Mouse (Mus musculus) embryonic facial prominence, embryonic 11.5 days (tissue): ENCODE data around the gene Tcf23. TPM values are rescaled to one million over a fixed set of nuclear protein-coding genes. Genes with fewer than 3 reads are reported as not detected.

Experiments
- ATAC-seq: fragments of 200-750 bp; cut with Nextera tagmentation; replicated peaks from 2 replicates; pipeline ENCODE4 v1.8.0; 2017; ENCODE audit warnings: low read depth; ENCODE audit not compliant: insufficient number of reproducible peaks, low FRiP score, low TSS enrichment
- DNase-seq: peaks from one replicate; pipeline ENCODE4 v3.0.0-alpha.2; 2015; ENCODE audit warnings: low spot score
- H3K27ac ChIP-seq: fragments of 300-500 bp; sonication (generic); replicated peaks from 2 replicates; pipeline ENCODE4 v1.5.1; 2014; ENCODE audit warnings: mild to moderate bottlenecking, low read depth, low read length, control low read depth
- H3K27me3 ChIP-seq: fragments of 300-500 bp; sonication (generic); 2 replicates; pipeline ENCODE4 v1.6.1; 2014; ENCODE audit warnings: mild to moderate bottlenecking, low read length, moderate library complexity, mixed read lengths; ENCODE audit not compliant: control insufficient read depth, insufficient read depth
- H3K36me3 ChIP-seq: fragments of 300-500 bp; sonication (generic); replicated peaks from 2 replicates; pipeline ENCODE4 v1.6.1; 2014; ENCODE audit warnings: low read depth, mild to moderate bottlenecking, low read length, moderate library complexity, mixed read lengths; ENCODE audit not compliant: control insufficient read depth, insufficient read depth
- H3K4me1 ChIP-seq: fragments of 300-500 bp; sonication (generic); 2 replicates; pipeline ENCODE4 v1.6.1; 2014; ENCODE audit warnings: low read length, mixed read lengths; ENCODE audit not compliant: control insufficient read depth, insufficient read depth
- H3K4me2 ChIP-seq: fragments of 300-500 bp; sonication (generic); 2 replicates; pipeline ENCODE4 v1.6.1; 2014; ENCODE audit warnings: low read depth, mild to moderate bottlenecking, control low read depth, low read length, moderate library complexity
- H3K4me3 ChIP-seq: fragments of 300-500 bp; sonication (generic); 2 replicates; pipeline ENCODE4 v1.5.1; 2014; ENCODE audit warnings: low read depth, low read length, control low read depth
- H3K9ac ChIP-seq: fragments of 300-500 bp; sonication (generic); replicated peaks from 2 replicates; pipeline ENCODE4 v1.6.1; 2014; ENCODE audit warnings: mild to moderate bottlenecking, control low read depth, low read length
- H3K9me3 ChIP-seq: fragments of 300-500 bp; sonication (generic); replicated peaks from 2 replicates; pipeline ENCODE4 v1.6.1; 2016; ENCODE audit warnings: mild to moderate bottlenecking, low read length, inconsistent platforms, mixed read lengths; ENCODE audit not compliant: control insufficient read depth
- WGBS: fragments of 180-500 bp; shearing (Covaris S2); extraction: QIAGEN DNeasy Blood & Tissue Kit; methylation state at CpG from one replicate; pipeline ENCODE4 v1.1.7; 2014; 5-methylcytosine and 5-hydroxymethylcytosine counted together
- polyA plus RNA-seq: library from polyadenylated mRNA; unstranded; fragments of >200 nt; fragmentation: Nextera tagmentation; extraction: Ambion mirVana; gene quantifications from 2 replicates; pipeline ENCODE4 v1.2.1, GENCODE M21; 2014

Gene Tcf23
- polyA plus RNA-seq, 1 experiment from 2014 or later, result not detected

- no peak overlapping the region for H3K27ac ChIP-seq
- no peaks in the 10 kb centered on the region for H3K4me1 ChIP-seq
- ATAC-seq (no peak), DNase-seq (peak; percentile 58)
- no peaks in the 10 kb centered on the region for H3K27me3 ChIP-seq
- H3K9me3 ChIP-seq, result no peaks in the 10 kb centered on the region
- WGBS, result 18% methylated on average over 2 of the region's 2 CpGs
- H3K36me3 ChIP-seq, result no peaks in the 10 kb centered on the region
- H3K4me3 ChIP-seq, result no peak overlapping the region
- H3K9ac ChIP-seq, result no peak overlapping the region
- no peak overlapping the region for H3K4me2 ChIP-seq
Measured at GRCm38 (mm10) chr5:30982357-30982756, 13.9 kb downstream of the Tcf23 start.

DNA sequence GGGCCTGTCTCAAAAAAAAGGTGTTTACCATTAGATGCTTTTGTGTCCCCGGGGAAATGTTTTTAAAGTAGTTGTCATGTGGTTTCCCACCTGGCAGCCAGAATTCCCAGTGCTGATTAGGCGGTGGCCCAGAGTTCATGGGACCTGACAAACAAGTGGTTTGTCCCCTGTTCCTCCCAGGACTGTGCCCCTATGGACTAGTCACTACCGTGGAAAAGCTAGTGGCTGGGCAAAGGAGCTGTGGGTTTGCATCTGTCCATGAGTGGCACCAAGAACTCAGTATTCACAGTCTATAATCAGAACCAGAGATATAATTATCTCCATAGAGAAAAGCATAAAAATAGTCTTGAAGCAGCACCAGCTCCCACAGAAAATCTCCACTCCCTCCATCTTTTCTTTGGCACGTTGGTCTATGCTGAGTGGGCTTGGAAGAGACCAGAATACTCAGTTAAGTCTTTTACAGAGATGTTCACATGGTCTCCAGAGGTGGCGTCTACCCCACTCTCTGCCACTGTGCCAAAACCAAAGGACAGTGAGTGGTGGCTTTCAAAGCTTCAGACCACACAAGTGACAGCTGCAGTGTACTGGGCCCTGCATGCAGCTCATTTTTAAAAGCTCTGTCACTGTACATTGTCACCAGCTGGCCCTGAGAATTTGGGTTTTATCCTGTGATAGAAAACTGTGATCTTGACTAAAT lies 24.7 kb downstream of the Tcf23 start:
- Histone ChIP-seq H3K27me3 (no peaks in the 10 kb centered on the region), H3K36me3 (no peaks in the 10 kb centered on the region), H3K9ac (no peak overlapping the region), H3K9me3 (no peaks in the 10 kb centered on the region), H3K27ac (no peak overlapping the region), H3K4me3 (no peak overlapping the region), H3K4me2 (no peak overlapping the region), H3K4me1 (no peaks in the 10 kb centered on the region)
- 72% methylated on average over 5 of the region's 5 CpGs for WGBS
- DNase-seq, result no peak
- no peak for ATAC-seq

DNA sequence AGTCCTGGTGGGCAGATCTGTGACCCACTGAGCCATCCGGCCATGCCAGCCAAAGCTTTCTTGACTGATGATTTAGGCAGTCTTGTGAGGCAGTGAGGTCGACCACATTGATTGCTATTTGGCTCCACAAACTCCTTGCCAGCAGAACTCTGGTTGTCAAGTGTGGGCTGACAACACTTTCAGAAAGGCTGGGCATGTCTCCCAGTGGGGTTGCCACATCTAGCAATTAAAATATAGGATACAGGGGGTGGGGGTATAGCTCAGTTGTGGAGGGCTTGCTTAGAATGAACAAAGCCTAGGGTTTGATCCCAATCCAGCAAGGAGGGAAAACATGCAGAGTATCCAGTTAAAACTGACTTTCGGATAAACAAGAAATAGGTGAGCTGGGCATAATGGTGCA lies 25.6 kb downstream of the Tcf23 start:
- Histone ChIP-seq H3K4me2 (no peak overlapping the region), H3K36me3 (no peaks in the 10 kb centered on the region), H3K4me3 (no peak overlapping the region), H3K27me3 (no peaks in the 10 kb centered on the region), H3K9me3 (no peaks in the 10 kb centered on the region), H3K9ac (no peak overlapping the region), H3K4me1 (no peaks in the 10 kb centered on the region), H3K27ac (no peak overlapping the region)
- no peak for ATAC-seq
- no peak for DNase-seq
- 76% methylated on average over 3 of the region's 3 CpGs for WGBS

DNA sequence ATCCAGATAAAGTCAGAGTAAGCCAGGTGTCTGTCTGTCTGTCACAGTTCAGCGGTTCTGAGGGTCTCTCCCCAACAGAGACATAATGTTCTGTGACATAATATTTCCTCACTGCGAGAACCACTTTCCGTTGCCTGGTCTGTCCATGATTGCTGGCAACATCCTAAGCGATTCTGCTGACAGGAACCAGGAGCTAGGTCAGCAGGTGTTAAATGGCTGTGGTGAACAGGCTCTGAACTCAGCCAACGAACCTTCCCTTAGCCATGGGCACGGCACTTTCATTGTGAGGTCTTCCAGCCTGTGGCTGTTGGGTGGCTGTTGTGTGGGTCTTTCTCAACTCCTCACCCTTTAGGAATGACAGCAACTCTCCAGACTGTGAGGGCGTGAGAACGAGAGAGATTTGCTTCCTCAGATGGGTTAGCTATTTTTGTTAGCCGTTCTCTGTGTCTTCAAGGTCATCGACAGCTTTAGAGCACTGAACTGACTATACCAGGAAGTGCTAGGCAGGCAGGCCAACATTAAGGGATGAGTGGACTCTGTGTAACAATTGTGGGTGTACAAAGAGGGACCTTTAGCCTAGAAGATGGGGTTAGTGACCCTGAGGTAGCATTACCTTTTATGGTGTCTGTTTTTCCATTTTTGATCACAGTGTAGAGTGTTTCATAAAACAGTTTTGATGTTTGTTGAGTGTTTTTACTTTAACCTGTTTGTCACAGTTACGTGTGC lies 26.6 kb downstream of the Tcf23 start:
- no peak overlapping the region for H3K4me3 ChIP-seq
- H3K27ac ChIP-seq, result no peak overlapping the region
- no peaks in the 10 kb centered on the region for H3K27me3 ChIP-seq
- no peaks in the 10 kb centered on the region for H3K4me1 ChIP-seq
- H3K36me3 ChIP-seq, result no peaks in the 10 kb centered on the region
- no peak overlapping the region for H3K9ac ChIP-seq
- no peak for ATAC-seq
- WGBS, result 75% methylated on average over 11 of the region's 11 CpGs
- DNase-seq, result no peak
- no peaks in the 10 kb centered on the region for H3K9me3 ChIP-seq
- no peak overlapping the region for H3K4me2 ChIP-seq

- WGBS, result 23% methylated on average over 5 of the region's 5 CpGs
- Histone ChIP-seq H3K4me1 (no peaks in the 10 kb centered on the region), H3K4me2 (no peak overlapping the region)
Measured at GRCm38 (mm10) chr5:30998306-30998705, 29.8 kb downstream of the Tcf23 start.

GRCm38 (mm10) chr5:30999324-30999723 lies 30.9 kb downstream of the Tcf23 start:
- Histone ChIP-seq H3K4me3 (no peak overlapping the region), H3K27me3 (no peaks in the 10 kb centered on the region), H3K9me3 (no peaks in the 10 kb centered on the region), H3K27ac (no peak overlapping the region), H3K36me3 (no peaks in the 10 kb centered on the region), H3K4me1 (no peaks in the 10 kb centered on the region), H3K4me2 (no peak overlapping the region), H3K9ac (no peak overlapping the region)
- no peak for DNase-seq
- no peak for ATAC-seq
- 72% methylated on average over 5 of the region's 5 CpGs for whole genome bisulfite sequencing

More at GRCm38 (mm10) chr5:30998306-30998705, 29.8 kb downstream of the Tcf23 start:
- DNase-seq, result peak; percentile 69
- Histone ChIP-seq H3K27ac (no peak overlapping the region), H3K27me3 (no peaks in the 10 kb centered on the region), H3K4me3 (no peak overlapping the region), H3K9ac (no peak overlapping the region), H3K9me3 (no peaks in the 10 kb centered on the region), H3K36me3 (no peaks in the 10 kb centered on the region)
- ATAC-seq, result no peak

DNA sequence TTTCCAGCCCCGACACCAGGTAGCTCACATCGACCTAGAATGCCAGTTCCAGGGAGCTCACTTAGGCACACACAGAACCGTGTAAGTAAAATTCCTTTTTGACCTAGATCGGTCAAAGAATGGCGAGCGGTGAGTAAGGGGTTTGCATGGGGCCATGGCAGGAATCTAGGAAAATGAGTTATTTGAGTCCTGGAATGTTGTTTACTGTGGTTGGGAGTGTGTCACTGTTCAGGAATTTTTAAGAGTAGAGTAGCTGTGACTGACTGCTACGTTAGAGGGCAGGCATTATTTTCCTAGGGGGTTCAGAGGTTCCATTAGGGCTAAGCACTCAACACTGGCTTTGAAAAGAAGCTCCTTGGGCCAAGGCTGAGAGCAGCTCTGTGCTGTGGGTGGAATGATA lies 31.7 kb downstream of the Tcf23 start:
- Histone ChIP-seq H3K27ac (no peak overlapping the region), H3K9ac (no peak overlapping the region), H3K4me3 (no peak overlapping the region), H3K9me3 (no peaks in the 10 kb centered on the region), H3K27me3 (no peaks in the 10 kb centered on the region), H3K36me3 (no peaks in the 10 kb centered on the region), H3K4me2 (no peak overlapping the region), H3K4me1 (no peaks in the 10 kb centered on the region)
- ATAC-seq, result no peak
- no peak for DNase-seq
- WGBS, result 75% methylated on average over 7 of the region's 7 CpGs

DNA sequence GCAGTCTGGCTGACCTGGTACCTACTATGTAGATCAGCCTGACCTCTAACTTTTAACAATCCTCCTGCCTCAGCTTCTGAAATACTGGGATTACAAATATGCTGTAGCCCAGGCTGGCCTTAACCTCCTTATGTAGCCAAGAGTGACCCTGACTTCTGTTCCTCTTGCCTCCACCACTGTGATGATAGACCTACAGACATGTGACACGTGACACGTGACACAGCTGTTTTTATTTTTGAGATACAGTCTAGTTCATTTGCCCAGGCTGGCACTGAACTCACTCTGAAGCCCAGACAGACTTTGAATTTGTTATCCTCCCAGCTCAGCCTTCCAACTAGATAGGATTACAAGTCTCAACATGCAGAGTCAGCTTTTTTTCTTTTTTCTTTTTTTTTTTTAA lies 32.5 kb downstream of the Tcf23 start:
- ATAC-seq (no peak), DNase-seq (no peak)
- H3K27me3 ChIP-seq, result no peaks in the 10 kb centered on the region
- no peak overlapping the region for H3K9ac ChIP-seq
- no peaks in the 10 kb centered on the region for H3K4me1 ChIP-seq
- no peaks in the 10 kb centered on the region for H3K9me3 ChIP-seq
- H3K4me3 ChIP-seq, result no peak overlapping the region
- no peaks in the 10 kb centered on the region for H3K36me3 ChIP-seq
- no peak overlapping the region for H3K27ac ChIP-seq
- no peak overlapping the region for H3K4me2 ChIP-seq
- 81% methylated on average over 2 of the region's 2 CpGs for WGBS
